Mouse (Mus musculus): ENCODE measurements around the gene Proca1. TPM values are rescaled to one million over a fixed set of nuclear protein-coding genes. Genes with fewer than 3 reads are reported as not detected.
"Not testable (repeated sequence)": the region's sequence is repeated elsewhere in the genome, so short reads cannot be mapped to it uniquely, and the experiment has no call there.

The Proca1 gene
- polyA plus RNA-seq, 1 experiment = not detected

DNA sequence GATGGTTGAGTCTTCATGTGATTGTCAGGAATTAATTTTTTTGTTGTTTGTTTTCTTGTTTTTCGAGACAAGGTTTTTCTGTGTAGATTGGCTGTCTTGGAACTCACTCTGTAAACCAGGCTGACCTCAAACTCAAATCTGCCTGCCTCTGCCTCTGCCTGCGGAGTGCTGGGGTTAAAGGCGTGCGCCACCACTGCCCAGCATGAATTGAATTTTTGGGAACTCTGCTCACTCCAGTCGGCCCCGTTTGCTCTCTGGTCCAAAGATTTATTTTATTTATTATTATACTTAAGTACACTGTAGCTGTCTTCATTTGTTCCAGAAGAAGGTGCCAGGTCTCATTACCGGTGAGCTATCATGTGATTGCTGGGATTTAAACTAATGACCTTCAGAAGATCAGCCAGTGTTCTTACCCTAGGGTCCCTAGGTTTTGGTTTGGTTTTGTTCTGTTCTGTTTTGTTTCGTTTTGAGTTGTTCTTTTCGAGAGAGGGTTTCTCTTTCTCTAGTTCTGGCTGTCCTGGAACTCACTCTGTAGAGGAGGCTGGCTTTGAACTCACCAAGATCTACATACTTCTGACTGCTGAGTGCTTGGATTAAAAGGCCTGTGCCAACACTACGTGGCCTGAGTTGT lies 9.2 kb upstream of the Proca1 start:
- Histone ChIP-seq H3K4me3 (replicated peaks) (peak overlapping the region; percentile 88), H3K36me3 (ENCODE audit: control insufficient read depth) (peaks cover 37% of the 10 kb centered on the region), H3K27me3 (ENCODE audit: control insufficient read depth) (peaks cover 34% of the 10 kb centered on the region), H3K9me3 (ENCODE audit: control insufficient read depth, low read length) (peaks cover 10% of the 10 kb centered on the region; the same call in 1 of the 2 replicates), H3K4me1 (ENCODE audit: control insufficient read depth) (peaks cover 58% of the 10 kb centered on the region)
- TF ChIP-seq TAL1 (IDR thresholded peaks at IDR 0.05; ENCODE audit: low read length) (no peak), GATA1 (IDR thresholded peaks at IDR 0.05; ENCODE audit: low read length) (no peak)

DNA sequence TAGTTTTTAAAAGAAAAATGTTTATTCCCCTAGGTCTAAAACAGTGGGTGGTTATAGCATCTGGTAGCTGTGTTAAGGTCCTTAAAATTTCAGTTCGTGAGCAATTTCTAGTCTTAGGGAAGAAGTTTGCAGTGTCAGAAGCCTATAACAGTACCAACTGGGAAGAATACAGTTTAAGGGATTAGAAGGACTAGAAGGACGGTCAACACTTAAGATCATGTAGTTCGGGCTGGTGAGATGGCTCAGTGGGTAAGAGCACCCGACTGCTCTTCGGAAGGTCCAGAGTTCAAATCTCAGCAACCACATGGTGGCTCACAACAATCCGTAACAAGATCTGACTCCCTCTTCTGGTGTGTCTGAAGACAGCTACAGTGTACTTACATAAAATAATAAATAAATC lies 8.5 kb upstream of the Proca1 start:
- Histone ChIP-seq H3K9me3 (ENCODE audit: control insufficient read depth, low read length) (peaks cover 15% of the 10 kb centered on the region), H3K4me1 (ENCODE audit: control insufficient read depth) (peaks cover 58% of the 10 kb centered on the region), H3K36me3 (ENCODE audit: control insufficient read depth) (peaks cover 30% of the 10 kb centered on the region), H3K27me3 (ENCODE audit: control insufficient read depth) (peaks cover 41% of the 10 kb centered on the region)
- not testable (repeated sequence) for H3K4me3 ChIP-seq (replicated peaks)

DNA sequence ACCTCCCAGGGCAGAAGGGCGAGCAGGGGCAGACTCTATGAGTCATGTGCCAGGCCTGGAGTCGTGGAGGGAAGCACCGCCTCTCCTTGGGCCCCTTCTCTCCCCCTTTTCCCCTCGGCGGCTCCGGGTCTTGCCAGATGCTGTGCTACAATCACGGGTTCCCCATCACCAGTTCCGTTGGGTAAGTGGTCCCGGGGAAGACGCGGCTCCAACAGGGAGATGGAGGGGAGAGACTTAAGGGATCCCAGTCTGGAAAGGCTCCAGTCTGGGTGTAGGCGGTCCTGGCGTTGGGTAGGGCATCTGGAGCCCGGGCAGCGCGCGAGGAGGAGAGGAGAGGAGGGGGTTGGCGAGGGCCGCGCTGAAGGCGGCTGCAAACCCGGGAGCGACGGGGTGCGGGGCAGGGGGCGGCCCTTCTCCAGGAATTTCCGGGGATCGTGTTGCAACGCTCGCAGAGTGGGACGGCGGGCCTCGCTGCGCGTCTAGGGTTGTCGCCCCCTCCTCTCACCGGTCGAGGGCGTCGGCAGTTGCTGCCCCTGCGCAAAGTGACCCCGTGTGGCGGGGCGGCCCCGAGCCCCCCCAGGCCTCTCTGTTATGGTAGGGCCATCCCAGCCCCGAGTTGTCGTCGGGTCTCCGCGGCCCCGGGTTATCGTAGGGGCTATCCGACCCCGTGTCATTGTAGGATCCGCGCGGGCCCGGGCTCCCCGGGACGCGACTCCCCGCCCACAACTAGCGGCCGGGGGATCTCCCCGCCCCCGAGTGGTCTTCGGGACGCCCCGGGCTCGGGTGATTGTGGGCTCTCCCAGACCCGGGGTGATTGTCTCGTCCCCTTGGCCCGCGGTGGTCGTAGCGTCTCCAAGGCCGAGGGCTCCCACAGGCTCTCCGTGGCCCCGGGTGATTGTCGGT lies 4.6 kb upstream of the Proca1 start, which contains the start of gene Rab34:
Gene Rab34, plus strand, starts transcription at position 100 of the 903 bp plus-strand sequence.
- TF ChIP-seq TAL1 (IDR thresholded peaks at IDR 0.05; ENCODE audit: low read length) (no peak), GATA1 (IDR thresholded peaks at IDR 0.05; ENCODE audit: low read length) (no peak)
- H3K27me3 ChIP-seq (ENCODE audit: control insufficient read depth) = peaks cover 74% of the 10 kb centered on the region
- no peaks in the 10 kb centered on the region; the same call in 1 of the 2 replicates for H3K36me3 ChIP-seq (ENCODE audit: control insufficient read depth)
- peaks cover 15% of the 10 kb centered on the region for H3K9me3 ChIP-seq (ENCODE audit: control insufficient read depth, low read length)
- peak within 1 kb of the TSS; percentile 52 for H3K4me3 ChIP-seq (replicated peaks)
- H3K4me1 ChIP-seq (ENCODE audit: control insufficient read depth) = peaks cover 23% of the 10 kb centered on the region

DNA sequence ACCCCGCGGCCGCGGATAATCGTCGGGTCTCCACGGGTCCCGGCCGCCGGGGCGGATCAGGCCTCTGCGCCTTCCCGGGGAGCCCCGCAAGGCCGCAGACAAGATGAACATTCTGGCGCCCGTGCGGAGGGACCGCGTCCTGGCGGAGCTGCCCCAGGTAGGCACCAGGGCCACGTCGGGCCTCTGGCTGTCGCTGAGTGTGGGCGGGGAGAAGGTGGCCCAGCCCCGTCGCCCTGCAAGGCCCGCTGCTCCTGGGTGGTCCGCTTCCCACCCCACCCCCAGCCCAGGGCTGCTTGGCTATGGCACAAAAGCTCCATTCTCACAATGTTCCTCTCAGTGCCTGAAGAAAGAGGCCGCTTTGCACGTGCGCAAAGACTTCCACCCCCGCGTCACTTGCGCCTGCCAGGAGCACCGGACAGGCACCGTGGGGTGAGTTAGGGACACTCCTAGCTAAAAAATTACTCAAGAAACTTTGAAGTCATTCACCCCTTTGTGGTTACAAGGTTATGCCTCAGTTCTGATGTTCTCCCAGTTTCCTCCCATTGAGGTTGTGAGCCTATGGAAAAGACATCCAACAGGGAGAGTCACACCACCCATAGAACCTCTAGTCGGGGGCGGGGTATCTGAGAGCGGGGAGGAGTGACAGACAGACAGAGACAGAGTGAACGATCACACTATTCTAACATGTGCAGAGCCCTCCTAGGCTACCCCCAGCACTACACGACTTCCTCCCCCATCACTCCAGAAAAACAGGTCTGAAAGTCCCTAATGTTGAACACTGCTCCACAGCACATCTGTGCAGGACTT lies 3.8 kb upstream of the Proca1 start:
- H3K27me3 ChIP-seq (ENCODE audit: control insufficient read depth) = peaks cover 80% of the 10 kb centered on the region

DNA sequence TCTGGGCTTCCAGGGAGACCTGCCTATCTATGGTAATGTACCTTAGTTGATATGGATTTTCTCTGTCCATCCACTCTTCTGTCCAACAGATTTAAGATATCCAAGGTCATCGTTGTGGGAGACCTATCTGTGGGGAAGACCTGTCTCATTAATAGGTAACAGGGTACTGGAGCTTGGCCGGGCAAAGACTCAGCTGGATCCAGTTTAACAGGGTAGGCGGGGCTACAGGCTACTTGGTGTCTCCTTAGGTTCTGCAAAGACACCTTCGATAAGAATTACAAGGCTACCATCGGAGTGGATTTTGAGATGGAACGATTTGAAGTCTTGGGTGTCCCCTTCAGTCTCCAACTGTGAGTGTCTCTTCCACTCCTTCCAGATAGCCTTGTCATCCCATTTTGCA lies 3.2 kb upstream of the Proca1 start:
- H3K4me3 ChIP-seq (replicated peaks) = no peak overlapping the region
- H3K9me3 ChIP-seq (ENCODE audit: control insufficient read depth, low read length) = peaks cover 15% of the 10 kb centered on the region
- peaks cover 80% of the 10 kb centered on the region for H3K27me3 ChIP-seq (ENCODE audit: control insufficient read depth)
- peaks cover 24% of the 10 kb centered on the region for H3K4me1 ChIP-seq (ENCODE audit: control insufficient read depth)
- TF ChIP-seq TAL1 (IDR thresholded peaks at IDR 0.05; ENCODE audit: low read length) = no peak
- no peak for TF ChIP-seq GATA1 (IDR thresholded peaks at IDR 0.05; ENCODE audit: low read length)
- H3K36me3 ChIP-seq (ENCODE audit: control insufficient read depth) = no peaks in the 10 kb centered on the region; the same call in 1 of the 2 replicates

More for the DNA sequence above, 3.8 kb upstream of the Proca1 start:
- TF ChIP-seq TAL1 (IDR thresholded peaks at IDR 0.05; ENCODE audit: low read length) = no peak
- TF ChIP-seq GATA1 (IDR thresholded peaks at IDR 0.05; ENCODE audit: low read length) = no peak
- Histone ChIP-seq H3K4me3 (replicated peaks) (peak overlapping the region; percentile 52), H3K36me3 (ENCODE audit: control insufficient read depth) (no peaks in the 10 kb centered on the region; the same call in 1 of the 2 replicates), H3K9me3 (ENCODE audit: control insufficient read depth, low read length) (peaks cover 15% of the 10 kb centered on the region), H3K4me1 (ENCODE audit: control insufficient read depth) (peaks cover 21% of the 10 kb centered on the region)

DNA sequence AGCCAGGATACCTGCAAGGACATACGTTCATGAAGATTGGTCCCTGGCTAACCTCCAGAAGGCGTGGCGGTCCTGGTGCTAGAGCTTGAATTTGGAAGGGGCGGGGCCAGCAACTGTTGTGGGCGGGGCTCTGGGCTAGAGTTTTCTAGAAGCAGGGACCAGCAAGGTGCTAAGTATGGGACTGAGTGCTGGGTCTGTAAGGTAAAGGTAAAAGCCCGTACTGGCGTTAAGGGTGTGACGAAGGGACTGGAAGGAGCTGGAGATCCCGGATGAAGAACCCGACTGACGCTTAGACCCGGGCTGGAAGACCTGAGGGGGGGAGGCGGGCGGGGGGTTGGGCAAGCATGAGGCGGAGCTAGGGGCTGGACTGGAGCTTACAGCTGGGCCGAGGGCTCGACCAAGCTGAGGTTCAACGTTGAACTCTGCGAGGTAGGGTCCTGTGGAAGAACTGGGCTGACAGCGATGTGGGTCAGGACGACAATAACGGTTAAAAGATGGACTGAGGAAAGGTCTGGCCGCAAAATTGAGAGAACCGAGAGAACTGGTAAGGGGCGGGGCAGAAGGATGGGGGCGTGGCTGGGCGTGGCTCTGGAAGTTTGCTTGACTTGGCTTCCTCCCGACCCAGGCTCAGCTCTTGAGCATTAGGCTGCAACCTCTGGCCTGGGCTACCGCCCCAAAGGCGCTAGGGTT lies 1.4 kb downstream of the Proca1 start:
- Histone ChIP-seq H3K4me1 (ENCODE audit: control insufficient read depth) (peaks cover 18% of the 10 kb centered on the region), H3K9me3 (ENCODE audit: control insufficient read depth, low read length) (no peaks in the 10 kb centered on the region; the same call in 1 of the 2 replicates), H3K4me3 (replicated peaks) (peak overlapping the region; percentile 65), H3K27me3 (ENCODE audit: control insufficient read depth) (peaks cover 40% of the 10 kb centered on the region), H3K36me3 (ENCODE audit: control insufficient read depth) (no peaks in the 10 kb centered on the region; the same call in 1 of the 2 replicates)
- no peak for TF ChIP-seq GATA1 (IDR thresholded peaks at IDR 0.05; ENCODE audit: low read length)
- TF ChIP-seq TAL1 (IDR thresholded peaks at IDR 0.05; ENCODE audit: low read length) = no peak

DNA sequence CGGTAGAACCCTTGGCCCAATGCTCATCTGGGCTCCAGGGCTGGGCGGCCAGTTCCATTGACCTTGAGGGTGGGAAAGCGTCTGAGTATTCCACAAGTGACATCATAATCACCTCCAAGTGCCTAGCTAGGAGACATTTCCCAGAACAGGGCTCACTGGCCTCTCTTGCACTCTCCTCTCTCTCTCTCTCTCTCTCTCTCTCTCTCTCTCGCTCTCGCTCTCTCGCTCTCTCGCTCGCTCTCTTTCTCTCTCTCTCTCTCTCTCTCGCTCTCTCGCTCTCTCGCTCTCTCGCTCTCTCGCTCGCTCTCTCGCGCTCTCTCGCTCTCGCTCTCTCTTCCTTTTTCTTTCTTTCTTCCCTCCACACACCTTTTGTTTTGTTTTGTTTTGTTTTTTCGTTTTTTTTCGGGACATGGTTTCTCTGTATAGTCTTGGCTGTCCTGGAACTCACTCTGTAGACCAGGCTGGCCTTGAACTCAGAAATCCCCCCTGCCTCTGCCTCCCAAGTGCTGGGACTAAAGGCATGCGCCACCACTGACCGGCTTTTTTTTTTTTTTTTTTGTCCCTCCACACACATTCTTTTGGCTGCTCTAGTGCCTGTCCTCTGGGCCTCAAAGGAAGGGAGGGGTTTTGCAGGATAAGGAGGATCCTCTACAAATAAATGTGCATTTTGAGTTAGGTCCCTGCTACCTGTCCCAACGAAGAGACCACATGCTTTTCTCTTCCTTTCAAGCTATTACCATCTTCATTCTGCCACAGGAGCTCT lies 2.1 kb downstream of the Proca1 start:
- Histone ChIP-seq H3K4me3 (replicated peaks) (peak overlapping the region; percentile 65), H3K36me3 (ENCODE audit: control insufficient read depth) (no peaks in the 10 kb centered on the region; the same call in 1 of the 2 replicates), H3K27me3 (ENCODE audit: control insufficient read depth) (peaks cover 33% of the 10 kb centered on the region), H3K4me1 (ENCODE audit: control insufficient read depth) (peaks cover 16% of the 10 kb centered on the region), H3K9me3 (ENCODE audit: control insufficient read depth, low read length) (no peaks in the 10 kb centered on the region)
- no peak for TF ChIP-seq TAL1 (IDR thresholded peaks at IDR 0.05; ENCODE audit: low read length)
- no peak for TF ChIP-seq GATA1 (IDR thresholded peaks at IDR 0.05; ENCODE audit: low read length)

DNA sequence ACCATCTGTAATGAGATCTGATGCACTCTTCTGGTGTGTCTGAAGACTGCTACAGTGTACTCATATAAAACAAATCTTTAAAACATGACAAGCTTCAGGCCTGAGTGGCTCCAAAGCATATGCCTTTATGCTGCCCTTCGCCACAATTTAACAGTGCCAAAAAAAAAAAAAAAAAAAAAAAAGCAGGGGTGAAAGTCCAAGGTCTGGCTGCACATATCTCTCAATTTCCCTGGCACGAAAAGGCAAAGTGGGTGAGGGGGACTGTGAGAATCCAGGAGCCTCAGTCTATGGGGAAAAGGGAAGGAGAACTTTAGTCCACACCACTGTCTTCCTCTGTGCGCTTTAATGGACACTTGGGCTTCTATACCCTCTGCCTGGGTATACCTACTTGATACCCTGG lies 9.2 kb downstream of the Proca1 start:
- H3K36me3 ChIP-seq (ENCODE audit: control insufficient read depth) = peaks cover 39% of the 10 kb centered on the region

More for the DNA sequence above, 9.2 kb downstream of the Proca1 start:
- no peaks in the 10 kb centered on the region for H3K9me3 ChIP-seq (ENCODE audit: control insufficient read depth, low read length)
- TF ChIP-seq TAL1 (IDR thresholded peaks at IDR 0.05; ENCODE audit: low read length) (no peak), GATA1 (IDR thresholded peaks at IDR 0.05; ENCODE audit: low read length) (no peak)
- H3K4me1 ChIP-seq (ENCODE audit: control insufficient read depth) = no peaks in the 10 kb centered on the region
- no peaks in the 10 kb centered on the region for H3K27me3 ChIP-seq (ENCODE audit: control insufficient read depth)
- no peak overlapping the region for H3K4me3 ChIP-seq (replicated peaks)

All from erythroblast, embryonic 14.5 days (primary cell).